Mouse (Mus musculus) MEL (cell line): ENCODE measurements at regions not wholly inside any gene's neighbourhood (a gene's known extent, or its start where the extent isn't known, plus 50 kb on each side); places are given as distances from the start of the nearest gene placed in this dataset.

ENCODE experiments used
- CTCF ChIP-seq, 3 experiments: IDR thresholded peaks in 2 of 3; conservative IDR thresholded peaks in 1 of 3; 2 replicates each; pipeline ENCODE4 v1.5.1; 2011 to 2012; ENCODE audit warnings: low read length in 3 of 3, low read depth in 2 of 3, mild to moderate bottlenecking in 2 of 3, improper control_type of control experiment in 1 of 3, inconsistent platforms in 1 of 3, mixed read lengths in 1 of 3, moderate library complexity in 1 of 3; ENCODE audit not compliant: control insufficient read depth in 1 of 3, insufficient read depth in 1 of 3, poor library complexity in 1 of 3, severe bottlenecking in 1 of 3
- POLR2A ChIP-seq, 2 experiments: IDR thresholded peaks; 2 replicates each; pipeline ENCODE4 v1.6.1; 2011 to 2012; ENCODE audit warnings: low read length in 2 of 2, mild to moderate bottlenecking in 2 of 2, control low read depth in 1 of 2, improper control_type of control experiment in 1 of 2, low read depth in 1 of 2, moderate library complexity in 1 of 2; ENCODE audit not compliant: control insufficient read depth in 1 of 2, insufficient read depth in 1 of 2, poor library complexity in 1 of 2
- POLR2AphosphoS2 ChIP-seq: IDR thresholded peaks from 2 replicates; pipeline ENCODE4 v1.6.1; 2011; ENCODE audit warnings: low read length, improper control_type of control experiment
- ZC3H11A ChIP-seq: IDR thresholded peaks from 2 replicates; pipeline ENCODE4 v1.6.1; 2012; ENCODE audit warnings: low read depth, mild to moderate bottlenecking, inconsistent platforms, low read length, improper control_type of control experiment

DNA sequence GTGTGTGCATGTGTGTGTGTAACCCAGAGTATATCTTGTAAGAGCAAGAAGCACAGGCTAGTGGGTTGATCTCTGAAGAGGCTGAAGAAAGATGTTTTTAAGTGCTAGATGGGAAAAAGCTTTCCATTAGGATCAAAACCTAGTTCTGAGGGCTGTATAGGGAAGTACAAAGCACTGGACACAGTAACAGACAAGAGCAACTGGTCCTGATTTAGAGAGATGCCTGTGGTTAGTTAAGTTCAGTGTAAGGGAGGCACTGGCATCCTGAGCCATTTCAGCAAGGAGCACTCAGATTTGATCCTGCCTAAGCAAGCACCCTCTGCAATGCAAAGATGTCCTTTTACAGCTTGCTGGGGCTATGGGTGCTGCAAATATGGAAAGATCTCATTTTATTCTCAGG lies 280.1 kb downstream of the Mid1ip1 start:
- TF ChIP-seq CTCF (IDR thresholded peaks at IDR 0.05 in 2 of 3, conservative IDR thresholded peaks at IDR 0.05 in 1 of 3; ENCODE audit: control insufficient read depth in 1 of 3, insufficient read depth in 1 of 3, low read depth in 2 of 3, low read length in 3 of 3, poor library complexity in 1 of 3, severe bottlenecking in 1 of 3): no peak
- TF ChIP-seq POLR2AphosphoS2: no peak
- no peak for TF ChIP-seq POLR2A (IDR thresholded peaks at IDR 0.05; ENCODE audit: control insufficient read depth in 1 of 2, insufficient read depth in 1 of 2, low read depth in 1 of 2, low read length in 2 of 2, poor library complexity in 1 of 2)
- TF ChIP-seq ZC3H11A: no peak
